Mouse (Mus musculus): ENCODE measurements at regions not wholly inside any gene's neighbourhood (a gene's known extent, or its start where the extent isn't known, plus 50 kb on each side); places are given as distances from the start of the nearest gene placed in this dataset.

GRCm38 (mm10) chr1:19927736-19928327 is 690.0 kb downstream of the Pkhd1 start:
- CTCF ChIA-PET: no interaction called here
- POLR2A ChIA-PET: no interaction called here

GRCm38 (mm10) chr1:19951050-19951679 is 666.7 kb downstream of the Pkhd1 start:
- ChIA-PET POLR2A (interaction anchor here in 1 of 4 experiments (0.6 kb wide), 1 partner anchor 104 kb away, joined by 3 read pairs; no protein-coding TSS in a partner anchor), CTCF (no interaction called here)

- CTCF ChIA-PET: interaction anchor here in 1 of 4 experiments (0.6 kb wide), 1 partner anchor 9 kb away, joined by 3 read pairs; no protein-coding TSS in a partner anchor
- POLR2A ChIA-PET: interaction anchor here in 1 of 4 experiments (0.6 kb wide), 1 partner anchor 104 kb away, joined by 3 read pairs; no protein-coding TSS in a partner anchor
Observed at GRCm38 (mm10) chr1:19951680-19952248, 666.1 kb downstream of the Pkhd1 start.

GRCm38 (mm10) chr1:19973364-19973763 is 644.5 kb downstream of the Pkhd1 start:
- POLR2A ChIA-PET: no interaction called here
- CTCF ChIA-PET: no interaction called here

- ChIA-PET POLR2A (no interaction called here), CTCF (no interaction called here)
Observed at GRCm38 (mm10) chr1:19973981-19974380, 643.9 kb downstream of the Pkhd1 start.

- POLR2A ChIA-PET: no interaction called here
- CTCF ChIA-PET: no interaction called here
Observed at GRCm38 (mm10) chr1:19975436-19975835, 642.4 kb downstream of the Pkhd1 start.

- CTCF ChIA-PET: no interaction called here
- POLR2A ChIA-PET: no interaction called here
Observed at GRCm38 (mm10) chr1:19981189-19981588, 636.7 kb downstream of the Pkhd1 start.

- POLR2A ChIA-PET: no interaction called here
- CTCF ChIA-PET: no interaction called here
Observed at GRCm38 (mm10) chr1:19982791-19983190, 635.1 kb downstream of the Pkhd1 start.

GRCm38 (mm10) chr1:19983504-19983903 is 634.4 kb downstream of the Pkhd1 start:
- POLR2A ChIA-PET: no interaction called here
- CTCF ChIA-PET: no interaction called here

- ChIA-PET POLR2A (no interaction called here), CTCF (no interaction called here)
Observed at GRCm38 (mm10) chr1:19989921-19990320, 627.9 kb downstream of the Pkhd1 start.
